Mouse (Mus musculus): ENCODE data around the gene Spata33. TPM values are rescaled to one million over a fixed set of nuclear protein-coding genes. Genes with fewer than 3 reads are reported as not detected.
"Not testable (repeated sequence)": the region's sequence is repeated elsewhere in the genome, so short reads cannot be mapped to it uniquely, and the experiment has no call there.

Gene Spata33
- total RNA-seq (2021), result 1 to 10 TPM; 1.2 TPM
- long read RNA-seq, experiment 1, partial matches to known transcripts, result 0 of 1 reads
- long read RNA-seq, experiment 1, other reads (novel, unspliced or antisense), result 1 of 1 reads
- long read RNA-seq, experiment 2, partial matches to known transcripts, result 0 of 1 reads
- long read RNA-seq, experiment 2, other reads (novel, unspliced or antisense), result 0 of 1 reads

- peak; percentile 78 to 91 for DNase-seq (ENCODE audit: low spot score in 2 of 2)
These were observed at the start of gene Spata33, which contains the start of gene Chmp1a for GRCm38 (mm10) chr8:123212321-123213117. TSS of gene Spata33 (plus strand) at chr8:123212832. TSS of gene Chmp1a (minus strand) at chr8:123212763.

DNA sequence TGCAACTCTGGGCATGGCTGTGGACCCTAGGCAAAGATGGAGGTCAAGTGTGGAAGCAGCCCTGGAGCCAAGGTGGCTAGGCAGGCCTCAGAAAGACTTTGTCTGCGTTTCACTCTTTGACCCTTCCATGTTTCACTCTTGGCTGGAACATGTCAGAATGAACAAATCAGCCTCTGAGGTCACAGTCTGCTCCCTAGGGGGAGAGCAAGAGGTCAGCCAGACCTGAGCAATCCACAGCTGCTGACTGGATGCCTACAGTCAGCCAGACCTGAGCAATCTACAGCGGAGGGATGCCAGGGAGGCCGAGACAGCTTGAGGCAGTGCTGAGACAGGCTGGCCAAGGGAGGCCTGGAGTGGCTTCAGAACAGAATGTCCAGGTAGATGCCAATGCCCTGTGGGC is 31.2 kb upstream of the Spata33 start:
- no peak for DNase-seq (ENCODE audit: low spot score in 2 of 2)

- peak in 1 of 2 experiments; percentile 42 for DNase-seq (ENCODE audit: low spot score in 2 of 2)
These were observed 26.8 kb upstream of the Spata33 start, which contains the start of gene Dpep1 for GRCm38 (mm10) chr8:123185566-123186409. TSS of gene Dpep1 (plus strand) at chr8:123186242.

- no peak for DNase-seq (ENCODE audit: low spot score in 2 of 2)
These were observed 24.6 kb upstream of the Spata33 start for GRCm38 (mm10) chr8:123188006-123188405.

DNA sequence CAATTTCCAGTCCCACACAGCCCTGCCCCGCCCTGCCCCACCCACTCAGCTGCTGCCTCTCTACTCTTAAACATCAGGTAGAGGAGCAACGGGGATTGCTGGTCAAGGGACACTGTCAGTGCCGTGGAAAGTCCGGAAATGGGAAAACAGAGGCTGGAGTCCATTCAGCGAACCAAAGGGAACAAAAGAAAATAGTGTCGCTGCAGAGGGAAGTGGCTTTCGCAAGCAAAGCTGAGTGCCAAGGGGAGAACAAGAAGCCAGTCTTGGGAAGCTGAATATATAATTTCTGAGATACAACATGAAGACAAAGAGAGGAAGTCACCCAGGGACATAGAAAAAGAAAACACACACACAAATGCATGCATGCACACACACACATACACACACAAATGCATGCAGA is 23.8 kb upstream of the Spata33 start:
- DNase-seq (ENCODE audit: low spot score in 2 of 2), result no peak

DNA sequence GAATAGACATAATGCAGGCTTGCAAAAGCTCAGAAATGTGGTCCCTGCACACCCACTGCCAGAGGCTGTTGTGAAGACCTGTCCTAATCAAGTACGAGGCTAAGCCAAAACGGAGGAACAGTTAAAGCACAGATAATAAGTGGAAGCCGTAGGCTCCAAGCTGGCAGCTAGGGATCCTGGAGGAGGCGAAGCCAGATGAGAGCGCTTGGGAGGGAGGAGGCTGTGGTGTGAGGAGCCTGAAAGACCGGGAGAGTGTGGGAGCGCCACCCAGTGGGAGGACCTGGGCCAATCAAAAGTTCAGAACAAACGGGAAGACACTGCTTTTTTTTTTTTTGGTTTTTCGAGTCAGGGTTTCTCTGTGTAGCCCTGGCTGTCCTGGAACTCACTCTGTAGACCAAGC is 22.0 kb upstream of the Spata33 start:
- DNase-seq (ENCODE audit: low spot score in 2 of 2), result peak; percentile 65 to 88

GRCm38 (mm10) chr8:123191908-123192307 is 20.7 kb upstream of the Spata33 start:
- DNase-seq (ENCODE audit: low spot score in 2 of 2), result no peak

GRCm38 (mm10) chr8:123193771-123194170 is 18.9 kb upstream of the Spata33 start:
- DNase-seq (ENCODE audit: low spot score in 2 of 2), result no peak

GRCm38 (mm10) chr8:123197016-123197415 is 15.6 kb upstream of the Spata33 start:
- DNase-seq (ENCODE audit: low spot score in 2 of 2), result not testable (repeated sequence)

DNA sequence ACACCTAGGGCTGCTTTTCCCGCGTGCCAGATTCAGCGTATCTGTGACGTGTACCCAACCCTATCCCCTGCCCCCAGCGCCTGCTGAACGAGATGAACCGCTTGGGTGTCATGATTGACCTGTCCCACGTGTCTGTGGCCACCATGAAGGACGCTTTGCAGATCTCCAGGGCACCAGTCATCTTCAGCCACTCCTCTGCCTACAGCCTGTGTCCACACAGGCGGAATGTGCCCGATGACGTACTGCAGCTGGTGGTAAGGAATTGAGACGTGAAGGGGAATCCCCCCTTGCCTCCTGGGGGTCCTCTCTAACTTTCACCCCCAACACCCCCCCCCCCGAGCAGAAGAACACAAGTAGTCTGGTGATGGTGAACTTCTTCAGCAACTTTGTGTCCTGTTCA is 12.8 kb upstream of the Spata33 start:
- no peak for DNase-seq (ENCODE audit: low spot score in 2 of 2)

DNA sequence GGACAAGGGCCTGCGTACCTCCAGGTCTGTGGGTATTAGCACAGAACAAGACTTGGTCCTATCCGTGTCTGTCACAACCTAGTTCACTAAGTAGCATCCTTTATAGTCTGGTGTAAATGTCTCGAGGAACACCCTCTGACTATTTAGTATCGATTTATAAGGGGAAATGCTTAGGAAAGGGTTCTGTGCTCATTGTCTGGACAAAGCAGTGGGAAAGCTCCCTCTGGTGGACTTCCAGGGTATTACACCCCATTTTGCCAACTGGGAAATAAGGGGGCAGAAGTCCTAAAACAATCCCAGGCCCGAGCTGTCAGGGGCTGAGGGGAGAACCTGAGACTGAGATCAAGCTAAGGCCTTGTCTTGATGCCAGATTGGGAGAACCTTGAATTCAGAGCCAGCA is 10.3 kb upstream of the Spata33 start:
- peak; percentile 58 to 76 for DNase-seq (ENCODE audit: low spot score in 2 of 2)

DNA sequence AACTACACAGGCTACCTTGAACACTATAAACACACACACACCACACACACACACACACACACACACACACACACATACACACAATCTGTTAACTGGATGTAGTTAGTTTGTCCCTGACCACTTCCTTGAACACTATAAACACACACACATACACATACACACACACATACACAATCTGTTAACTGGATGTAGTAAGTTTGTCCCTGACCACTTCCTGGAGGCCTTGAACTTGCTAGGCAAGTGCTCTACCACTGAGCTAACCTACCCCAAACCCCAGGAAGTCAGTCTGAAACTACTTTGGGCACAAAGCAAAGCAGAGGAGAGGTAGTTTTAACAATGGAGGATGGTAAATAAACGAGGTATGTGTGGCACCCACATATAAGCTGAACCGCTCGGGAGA is 9.1 kb upstream of the Spata33 start:
- no peak for DNase-seq (ENCODE audit: low spot score in 2 of 2)

DNA sequence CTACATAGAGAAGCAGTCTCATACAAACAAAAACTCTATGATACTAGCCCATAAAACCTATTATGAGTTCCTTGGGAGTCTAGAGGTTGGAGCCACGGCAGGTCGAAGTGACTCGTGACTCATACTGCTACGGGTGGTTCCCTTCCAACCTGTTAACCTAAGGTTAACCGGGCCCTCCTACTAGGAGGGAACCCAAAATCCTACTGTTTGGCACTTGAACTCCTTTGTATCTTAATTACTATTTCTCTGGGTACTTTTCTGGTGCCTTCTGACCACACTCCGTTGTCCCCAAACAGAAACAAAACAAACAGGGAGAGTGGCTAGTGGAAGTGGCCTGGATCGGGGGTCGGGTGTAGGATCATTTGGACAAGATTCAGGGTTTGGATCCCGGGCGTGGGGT is 756 bp upstream of the Spata33 start:
- DNase-seq (ENCODE audit: low spot score in 2 of 2), result no peak

- no peak for DNase-seq (ENCODE audit: low spot score in 2 of 2)
These were observed 613 bp downstream of the Spata33 start for GRCm38 (mm10) chr8:123213118-123213772.

GRCm38 (mm10) chr8:123215430-123215829 is 2.8 kb downstream of the Spata33 start:
- no peak for DNase-seq (ENCODE audit: low spot score in 2 of 2)

DNA sequence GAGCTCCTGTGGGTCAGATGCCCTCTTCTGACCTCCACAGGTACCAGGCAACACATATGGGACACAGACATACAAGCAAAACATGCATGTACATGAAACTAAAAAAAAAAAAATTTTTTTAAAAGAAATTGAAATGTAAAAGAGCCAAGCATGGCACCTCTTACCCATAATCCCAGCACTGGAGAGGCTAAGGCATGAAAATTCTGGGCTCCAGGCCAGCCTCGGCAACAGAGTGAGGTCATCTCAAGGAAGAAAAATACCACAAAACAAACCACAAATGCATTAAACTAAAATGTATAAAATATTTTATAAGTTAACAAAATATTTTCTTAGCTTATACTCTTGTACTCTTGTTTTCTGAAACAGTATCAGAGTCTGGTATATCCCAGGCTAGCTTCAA is 8.3 kb downstream of the Spata33 start:
- no peak for DNase-seq (ENCODE audit: low spot score in 2 of 2)

DNA sequence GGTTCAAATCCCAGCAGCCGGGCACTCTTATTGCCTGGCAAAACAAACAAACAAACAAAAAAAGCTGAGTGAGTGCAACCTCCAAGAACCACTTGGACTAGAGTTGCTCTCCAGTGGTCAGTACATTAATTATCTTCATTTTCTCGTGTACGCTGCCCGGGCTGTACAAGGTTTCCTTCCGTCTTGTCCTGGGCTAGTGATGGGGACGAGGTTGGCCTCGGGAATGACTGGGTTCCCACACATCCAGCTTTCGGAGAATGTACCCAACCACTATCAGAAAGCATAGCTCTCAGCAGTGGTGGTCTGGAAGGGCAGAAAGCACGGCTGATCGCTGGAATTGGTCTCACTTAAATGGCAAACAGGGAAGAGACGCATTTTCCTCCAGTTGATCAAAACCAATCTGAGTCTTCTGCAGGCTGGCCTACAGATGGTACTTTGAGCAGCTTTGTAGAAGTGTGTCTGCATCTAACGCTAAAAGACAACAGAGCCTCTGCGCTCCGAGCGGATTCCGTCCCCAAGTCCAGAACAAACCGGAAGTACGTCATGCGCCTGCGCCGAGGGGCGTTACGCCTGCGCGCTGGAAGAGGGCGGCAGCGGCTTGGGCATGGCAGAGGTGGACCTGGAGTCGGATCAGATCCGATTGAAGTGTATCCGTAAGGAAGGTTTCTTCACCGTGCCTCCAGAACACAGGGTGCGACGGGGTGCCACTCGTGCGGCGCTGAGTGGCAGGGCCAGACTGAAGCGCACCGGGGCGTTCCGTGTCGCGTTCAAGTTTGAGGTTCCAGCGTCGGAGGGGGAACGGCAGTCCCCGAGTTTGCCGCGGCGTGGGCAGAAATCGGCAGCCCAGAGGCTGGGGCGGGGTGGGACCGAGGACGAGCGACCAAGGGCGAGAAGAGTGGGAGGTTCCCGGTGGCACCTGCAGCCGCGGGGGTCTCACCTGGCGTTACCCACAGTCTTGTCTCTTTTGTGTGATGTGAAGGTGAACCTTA is 11.9 kb downstream of the Spata33 start, which contains the start of gene Cdk10:
Gene Cdk10 (plus strand): TSS at position 565 of the 989 bp plus-strand sequence.
- peak; percentile 87 to 92 for DNase-seq (ENCODE audit: low spot score in 2 of 2)

DNA sequence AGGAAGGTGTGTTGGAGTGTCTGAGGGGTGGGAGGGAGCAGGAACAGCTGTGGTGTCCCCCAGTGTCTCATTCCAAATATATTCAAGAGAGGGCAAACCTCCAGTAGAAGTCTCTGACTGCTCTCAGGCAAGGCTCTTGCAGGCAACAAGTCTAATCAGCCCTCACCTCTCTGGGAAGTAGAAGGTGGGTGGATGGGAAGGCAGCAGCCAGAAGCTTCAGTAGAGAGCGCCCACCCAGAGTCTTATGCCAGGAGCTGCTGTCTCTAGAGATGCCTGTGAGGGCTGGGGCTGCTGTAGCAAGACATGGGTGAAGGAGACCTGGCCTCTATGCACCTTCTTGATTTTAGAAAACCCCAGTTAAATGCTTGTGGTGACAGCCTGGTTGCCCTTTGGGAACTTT is 15.8 kb downstream of the Spata33 start:
- no peak for DNase-seq (ENCODE audit: low spot score in 2 of 2)

GRCm38 (mm10) chr8:123230326-123230725 is 17.7 kb downstream of the Spata33 start:
- not testable (repeated sequence) for DNase-seq (ENCODE audit: low spot score in 2 of 2)

GRCm38 (mm10) chr8:123231742-123232141 is 19.1 kb downstream of the Spata33 start:
- DNase-seq (ENCODE audit: low spot score in 2 of 2), result no peak
